Mouse (Mus musculus): Measurements from ENCODE around the gene Arhgap27. TPM values are rescaled to one million over a fixed set of nuclear protein-coding genes. Genes with fewer than 3 reads are reported as not detected.
"Not testable (repeated sequence)": the region's sequence is repeated elsewhere in the genome, so short reads cannot be mapped to it uniquely, and the experiment has no call there.

The Arhgap27 gene
- polyA plus RNA-seq, 1 experiment = 16.6 TPM

GRCm38 (mm10) chr11:103335561-103335960 is 27.9 kb downstream of the Arhgap27 start:
- DNase-seq (ENCODE audit: extremely low spot score in 1 of 2, low spot score in 1 of 2) = no peak

DNA sequence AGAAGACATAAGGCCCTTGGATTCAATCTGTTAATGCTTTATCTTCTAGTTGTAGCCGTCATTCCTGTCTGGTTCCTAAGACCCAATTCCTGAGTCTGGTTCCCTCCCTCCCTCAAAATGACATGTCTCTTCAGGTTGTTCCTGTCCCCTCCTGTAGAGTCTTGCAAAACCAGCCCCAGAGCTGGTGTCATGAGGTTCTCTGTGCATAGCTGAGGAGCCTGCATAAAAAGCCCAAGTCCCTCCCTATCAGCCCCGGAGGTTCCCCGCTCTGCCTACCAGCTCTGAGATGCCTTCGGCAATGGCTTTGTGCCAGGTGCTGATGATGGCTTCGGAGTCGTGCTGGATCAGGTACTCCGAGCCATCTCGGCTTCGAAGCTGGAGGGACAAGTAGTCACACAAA is 28.6 kb downstream of the Arhgap27 start:
- no peak for DNase-seq (ENCODE audit: extremely low spot score in 1 of 2, low spot score in 1 of 2)

DNA sequence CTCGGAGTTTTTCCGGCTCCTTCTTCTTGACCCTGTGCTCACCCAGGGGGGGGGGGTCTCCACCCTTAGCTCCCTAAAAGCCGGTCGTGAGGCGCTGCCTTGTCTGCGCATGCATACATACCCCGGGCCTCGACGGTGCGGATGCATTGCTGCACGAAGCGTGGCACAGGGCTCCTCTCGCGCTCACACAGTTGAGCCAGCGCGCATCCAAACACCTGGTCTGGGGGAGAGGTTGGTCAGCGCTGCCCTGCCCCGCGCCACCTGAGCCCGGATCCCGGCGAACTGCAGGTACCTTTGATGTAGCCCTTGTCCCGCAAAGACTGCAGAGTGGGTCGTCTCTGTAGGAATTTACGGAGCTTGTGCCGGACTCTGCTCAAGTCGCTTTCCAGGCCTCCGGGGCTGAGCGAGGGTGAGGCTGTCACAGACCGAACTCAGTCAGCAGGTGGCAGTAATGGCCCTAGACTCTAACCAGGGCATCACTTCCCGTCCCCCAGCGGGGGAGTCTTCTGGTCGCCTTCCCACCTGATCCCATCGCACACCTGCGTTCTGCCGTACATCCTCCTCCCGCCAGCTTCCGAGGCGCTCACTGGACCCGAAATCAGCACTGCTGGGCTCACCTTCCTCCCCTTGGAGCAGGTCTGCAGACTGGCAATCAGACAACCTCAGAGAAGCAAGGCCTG is 29.6 kb downstream of the Arhgap27 start:
- peak in 1 of 2 experiments; percentile 51 for DNase-seq (ENCODE audit: extremely low spot score in 1 of 2, low spot score in 1 of 2)

GRCm38 (mm10) chr11:103332890-103333651 is 30.4 kb downstream of the Arhgap27 start:
- DNase-seq (ENCODE audit: extremely low spot score in 1 of 2, low spot score in 1 of 2) = no peak

- peak; percentile 76 to 90 for DNase-seq (ENCODE audit: extremely low spot score in 1 of 2, low spot score in 1 of 2)
Measured at GRCm38 (mm10) chr11:103332186-103332889, 31.2 kb downstream of the Arhgap27 start.

- no peak for DNase-seq (ENCODE audit: extremely low spot score in 1 of 2, low spot score in 1 of 2)
Measured at GRCm38 (mm10) chr11:103331502-103332185, 31.8 kb downstream of the Arhgap27 start.

GRCm38 (mm10) chr11:103330651-103331319 is 32.7 kb downstream of the Arhgap27 start:
- DNase-seq (ENCODE audit: extremely low spot score in 1 of 2, low spot score in 1 of 2) = no peak

GRCm38 (mm10) chr11:103326950-103327349 is 36.5 kb downstream of the Arhgap27 start:
- DNase-seq (ENCODE audit: extremely low spot score in 1 of 2, low spot score in 1 of 2) = peak in 1 of 2 experiments; percentile 92

GRCm38 (mm10) chr11:103325172-103325571 is 38.3 kb downstream of the Arhgap27 start:
- peak in 1 of 2 experiments; percentile 86 for DNase-seq (ENCODE audit: extremely low spot score in 1 of 2, low spot score in 1 of 2)

GRCm38 (mm10) chr11:103324723-103325122 is 38.8 kb downstream of the Arhgap27 start:
- no peak for DNase-seq (ENCODE audit: extremely low spot score in 1 of 2, low spot score in 1 of 2)

DNA sequence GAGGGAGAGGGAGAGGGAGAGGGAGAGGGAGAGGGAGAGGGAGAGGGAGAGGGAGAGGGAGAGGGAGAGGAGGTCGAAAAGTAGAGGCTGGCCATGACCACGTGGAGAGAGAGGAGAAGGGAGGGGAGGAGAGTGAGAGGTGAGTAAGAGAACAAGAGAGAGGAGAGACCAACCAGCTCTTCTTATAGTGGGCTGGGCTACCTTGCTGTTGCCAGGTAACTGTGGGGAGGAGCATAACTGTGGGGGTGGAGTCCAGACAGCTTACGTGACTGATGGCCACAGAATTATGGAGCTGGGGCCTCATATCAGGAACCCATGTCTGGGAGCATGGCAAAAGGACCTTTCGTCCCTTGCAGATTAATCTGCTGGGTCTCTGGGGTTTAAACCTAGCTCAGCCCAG is 40.7 kb downstream of the Arhgap27 start:
- not testable (repeated sequence) for DNase-seq (ENCODE audit: extremely low spot score in 1 of 2, low spot score in 1 of 2)

- DNase-seq (ENCODE audit: extremely low spot score in 1 of 2, low spot score in 1 of 2) = no peak
Measured at GRCm38 (mm10) chr11:103320646-103321045, 42.8 kb downstream of the Arhgap27 start.

DNA sequence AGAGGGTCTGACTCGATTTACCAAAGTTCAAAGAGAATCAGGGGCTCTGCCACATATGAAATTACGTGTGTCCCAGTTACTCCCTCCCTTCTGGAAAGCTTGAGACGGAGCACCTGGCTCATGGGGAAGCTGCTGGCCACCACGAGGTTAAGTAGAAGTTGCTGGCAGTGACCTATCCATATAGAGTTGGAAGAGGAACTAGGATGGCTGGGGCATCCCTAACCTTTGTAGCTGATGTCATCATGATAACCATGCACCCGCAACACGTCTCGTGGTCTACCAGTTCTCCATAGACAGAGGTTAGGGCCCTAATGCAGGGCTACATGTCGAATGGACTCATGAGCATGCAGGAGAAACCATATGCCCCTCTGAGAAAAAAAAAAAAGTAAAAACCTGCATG is 43.3 kb downstream of the Arhgap27 start:
- DNase-seq (ENCODE audit: extremely low spot score in 1 of 2, low spot score in 1 of 2) = no peak

DNA sequence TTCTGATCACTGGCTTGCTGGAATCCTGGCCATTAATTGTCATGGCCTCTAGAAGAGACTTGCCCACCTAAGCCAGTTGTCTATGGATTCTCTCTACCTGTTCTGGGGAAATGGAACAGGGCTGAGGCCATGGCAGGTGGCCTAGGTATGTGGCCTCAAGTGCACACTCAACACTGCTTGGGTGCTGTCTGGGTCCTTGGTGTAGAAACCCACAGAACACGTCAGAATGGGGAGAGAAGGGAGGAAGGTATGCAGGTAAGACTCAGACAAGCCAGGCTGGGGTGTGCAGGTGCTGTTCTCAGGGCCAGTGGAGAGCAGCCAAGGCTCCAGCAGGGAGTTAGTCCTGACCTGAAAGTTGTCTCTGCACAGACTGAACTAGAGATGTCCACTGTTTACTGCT is 45.5 kb downstream of the Arhgap27 start:
- DNase-seq (ENCODE audit: extremely low spot score in 1 of 2, low spot score in 1 of 2) = no peak

- no peak for DNase-seq (ENCODE audit: extremely low spot score in 1 of 2, low spot score in 1 of 2)
Measured at GRCm38 (mm10) chr11:103315379-103315778, 48.1 kb downstream of the Arhgap27 start.

- no peak for DNase-seq (ENCODE audit: extremely low spot score in 1 of 2, low spot score in 1 of 2)
Measured at GRCm38 (mm10) chr11:103314736-103315374, 48.6 kb downstream of the Arhgap27 start.

GRCm38 (mm10) chr11:103313542-103313941 is 50.0 kb downstream of the Arhgap27 start:
- no peak for DNase-seq (ENCODE audit: extremely low spot score in 1 of 2, low spot score in 1 of 2)

DNA sequence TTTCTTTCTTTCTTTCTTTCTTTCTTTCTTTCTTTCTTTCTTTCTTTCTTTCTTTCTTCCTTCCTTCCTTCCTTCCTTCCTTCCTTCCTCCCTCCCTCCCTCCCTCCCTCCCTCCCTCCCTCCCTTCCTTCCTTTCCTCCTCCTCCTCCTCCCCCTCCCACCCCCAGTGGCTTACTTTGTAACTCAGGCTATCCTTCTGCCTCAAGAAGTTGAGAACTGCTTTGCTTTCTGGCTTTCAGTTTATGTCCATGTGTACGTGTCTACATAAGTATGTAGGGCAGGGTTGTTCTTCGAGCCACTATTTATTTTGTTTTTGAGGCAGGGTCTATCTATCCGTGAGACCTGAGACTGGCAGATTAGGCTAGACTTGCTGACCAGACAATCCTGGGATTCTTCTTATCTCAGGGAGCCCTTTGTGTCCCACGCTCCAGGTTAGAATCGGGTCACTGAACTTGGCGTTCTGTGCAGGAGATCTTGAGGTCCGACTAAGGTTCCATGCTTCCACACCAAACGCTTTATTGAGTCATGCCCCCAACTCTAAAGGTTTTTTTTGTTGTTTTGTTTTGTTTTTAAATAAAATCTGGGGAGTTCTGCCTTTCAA is 50.7 kb downstream of the Arhgap27 start:
- no peak for DNase-seq (ENCODE audit: extremely low spot score in 1 of 2, low spot score in 1 of 2)

- no peak for DNase-seq (ENCODE audit: extremely low spot score in 1 of 2, low spot score in 1 of 2)
Measured at GRCm38 (mm10) chr11:103311960-103312611, 51.4 kb downstream of the Arhgap27 start.
